Mouse (Mus musculus) bone marrow, adult 2 months (tissue): Measurements from ENCODE around the gene Gm49321.

Experiments
- CTCF ChIP-seq: fragments of 200-500 bp; IDR thresholded peaks from 2 replicates; pipeline ENCODE4 v1.5.1; 2011; ENCODE audit warnings: low read length, control low read depth; ENCODE audit not compliant: control insufficient read depth, insufficient read depth
- POLR2A ChIP-seq: fragments of 200-500 bp; IDR thresholded peaks from 2 replicates; pipeline ENCODE4 v1.6.1; 2011; ENCODE audit warnings: low read depth, mild to moderate bottlenecking, control low read depth, low read length, borderline replicate concordance; ENCODE audit not compliant: control insufficient read depth

GRCm38 (mm10) chr12:74015491-74015890, 78.0 kb downstream of the Gm49321 start:
- TF ChIP-seq CTCF (no peak), POLR2A (no peak)
